Mouse (Mus musculus) hindbrain, embryonic 16.5 days (tissue): ENCODE results near the gene Figla. TPM values are rescaled to one million over a fixed set of nuclear protein-coding genes. Genes with fewer than 3 reads are reported as not detected.
"Not testable (repeated sequence)": the region's sequence is repeated elsewhere in the genome, so short reads cannot be mapped to it uniquely, and the experiment has no call there.

ENCODE experiments used
- ATAC-seq: fragments of 200-750 bp; cut with Nextera tagmentation; 2 replicates; pipeline ENCODE4 v1.8.0; 2017; ENCODE audit warnings: moderate TSS enrichment, moderate library complexity
- H3K27ac ChIP-seq: fragments of 300-500 bp; sonication (generic); 2 replicates; pipeline ENCODE4 v1.5.1; 2014; ENCODE audit warnings: low read depth, mild to moderate bottlenecking, control low read depth, low read length, moderate library complexity
- H3K27me3 ChIP-seq: fragments of 300-500 bp; sonication (generic); replicated peaks from 2 replicates; pipeline ENCODE4 v1.6.1; 2014; ENCODE audit warnings: low read length; ENCODE audit not compliant: control insufficient read depth, insufficient read depth
- H3K36me3 ChIP-seq: fragments of 300-500 bp; sonication (generic); 2 replicates; pipeline ENCODE4 v1.6.1; 2014; ENCODE audit warnings: mild to moderate bottlenecking, low read length, moderate library complexity, mixed read lengths; ENCODE audit not compliant: control insufficient read depth, insufficient read depth
- H3K4me1 ChIP-seq: fragments of 300-500 bp; sonication (generic); 2 replicates; pipeline ENCODE4 v1.6.1; 2014; ENCODE audit warnings: low read depth, low read length; ENCODE audit not compliant: control insufficient read depth, insufficient read depth
- H3K4me2 ChIP-seq: fragments of 300-500 bp; sonication (generic); 2 replicates; pipeline ENCODE4 v1.6.1; 2014; ENCODE audit warnings: mild to moderate bottlenecking, low read length, control low read depth, moderate library complexity
- H3K4me3 ChIP-seq: fragments of 300-500 bp; sonication (generic); 2 replicates; pipeline ENCODE4 v1.5.1; 2014; ENCODE audit warnings: mild to moderate bottlenecking, low read length, control low read depth, moderate library complexity
- H3K9ac ChIP-seq: fragments of 300-500 bp; sonication (generic); 2 replicates; pipeline ENCODE4 v1.6.1; 2014; ENCODE audit warnings: low read depth, mild to moderate bottlenecking, control low read depth, low read length, moderate library complexity
- H3K9me3 ChIP-seq: fragments of 300-500 bp; sonication (generic); 2 replicates; pipeline ENCODE4 v1.6.1; 2014; ENCODE audit warnings: mild to moderate bottlenecking, low read length, moderate library complexity; ENCODE audit not compliant: control insufficient read depth
- WGBS: fragments of 180-500 bp; shearing (Covaris S2); extraction: QIAGEN DNeasy Blood & Tissue Kit; methylation state at CpG from one replicate; pipeline ENCODE4 v1.1.7; 2014; 5-methylcytosine and 5-hydroxymethylcytosine counted together
- polyA plus RNA-seq: library from polyadenylated mRNA; unstranded; fragments of >200 nt; fragmentation: Nextera tagmentation; extraction: Ambion mirVana; gene quantifications from 2 replicates; pipeline ENCODE4 v1.2.1, GENCODE M21; 2015

The Figla gene
- polyA plus RNA-seq, 1 experiment from 2014 or later = not detected

DNA sequence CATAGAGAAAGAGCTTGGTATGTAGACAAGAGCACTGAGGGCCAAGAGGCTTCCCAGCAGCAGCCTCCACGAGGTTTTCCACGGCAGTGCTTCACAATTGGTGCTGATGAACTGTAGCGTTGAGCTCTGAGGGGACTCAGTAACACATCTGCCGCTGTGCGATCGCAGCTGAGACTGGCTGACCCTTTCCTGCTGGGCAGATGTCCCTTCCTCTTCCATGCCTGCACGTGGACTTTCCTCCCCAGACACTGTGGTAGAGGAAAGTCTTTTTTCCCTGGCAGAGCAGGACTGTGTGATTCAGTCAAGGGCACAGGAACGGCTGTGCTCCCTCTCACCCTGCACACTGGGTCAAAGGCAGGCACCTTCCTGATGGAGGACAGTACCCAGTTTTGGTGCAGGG, 31.6 kb upstream of the Figla start:
- Histone ChIP-seq H3K27me3 (no peaks in the 10 kb centered on the region), H3K9ac (no peak overlapping the region)
- 71% methylated on average over 8 of the region's 8 CpGs for WGBS

GRCm38 (mm10) chr6:85989570-85989969, 26.4 kb upstream of the Figla start:
- not testable (repeated sequence) for ATAC-seq, H3K9me3 ChIP-seq
- 90% methylated on average over 5 of the region's 5 CpGs for WGBS

More for the DNA sequence above, 31.6 kb upstream of the Figla start:
- Histone ChIP-seq H3K36me3 (no peaks in the 10 kb centered on the region), H3K4me2 (no peak overlapping the region), H3K9me3 (no peaks in the 10 kb centered on the region), H3K4me3 (no peak overlapping the region), H3K4me1 (no peaks in the 10 kb centered on the region), H3K27ac (no peak overlapping the region)
- ATAC-seq = no peak

GRCm38 (mm10) chr6:85990774-85991173, 25.2 kb upstream of the Figla start:
- H3K9ac ChIP-seq, H3K4me2 ChIP-seq, H3K27ac ChIP-seq, H3K36me3 ChIP-seq, H3K4me1 ChIP-seq, H3K9me3 ChIP-seq, H3K27me3 ChIP-seq, ATAC-seq, H3K4me3 ChIP-seq: not testable (repeated sequence)
- WGBS = 89% methylated on average over 5 of the region's 5 CpGs

More at GRCm38 (mm10) chr6:85989570-85989969, 26.4 kb upstream of the Figla start:
- H3K9ac ChIP-seq, H3K36me3 ChIP-seq, H3K4me2 ChIP-seq, H3K27me3 ChIP-seq, H3K4me3 ChIP-seq, H3K4me1 ChIP-seq, H3K27ac ChIP-seq: not testable (repeated sequence)

GRCm38 (mm10) chr6:86003405-86003925, 12.5 kb upstream of the Figla start:
- H3K9ac ChIP-seq = no peak overlapping the region
- no peak for ATAC-seq
- H3K27me3 ChIP-seq = no peaks in the 10 kb centered on the region
- WGBS = 74% methylated on average over 18 of the region's 18 CpGs
- H3K4me1 ChIP-seq = no peaks in the 10 kb centered on the region
- H3K4me3 ChIP-seq = no peak overlapping the region
- H3K9me3 ChIP-seq = no peaks in the 10 kb centered on the region
- H3K36me3 ChIP-seq = no peaks in the 10 kb centered on the region
- no peak overlapping the region for H3K27ac ChIP-seq
- no peak overlapping the region for H3K4me2 ChIP-seq

- Histone ChIP-seq H3K9me3 (no peaks in the 10 kb centered on the region), H3K27ac (no peak overlapping the region), H3K36me3 (no peaks in the 10 kb centered on the region), H3K9ac (peak overlapping the region; percentile 42; the same call in 1 of the 2 replicates), H3K4me2 (peak overlapping the region; percentile 60), H3K4me1 (no peaks in the 10 kb centered on the region), H3K4me3 (peak overlapping the region; percentile 26), H3K27me3 (no peaks in the 10 kb centered on the region)
- peak; percentile 96 for ATAC-seq
- WGBS = 13% methylated on average over 18 of the region's 18 CpGs
Measured at GRCm38 (mm10) chr6:86004271-86005148, 11.5 kb upstream of the Figla start.

DNA sequence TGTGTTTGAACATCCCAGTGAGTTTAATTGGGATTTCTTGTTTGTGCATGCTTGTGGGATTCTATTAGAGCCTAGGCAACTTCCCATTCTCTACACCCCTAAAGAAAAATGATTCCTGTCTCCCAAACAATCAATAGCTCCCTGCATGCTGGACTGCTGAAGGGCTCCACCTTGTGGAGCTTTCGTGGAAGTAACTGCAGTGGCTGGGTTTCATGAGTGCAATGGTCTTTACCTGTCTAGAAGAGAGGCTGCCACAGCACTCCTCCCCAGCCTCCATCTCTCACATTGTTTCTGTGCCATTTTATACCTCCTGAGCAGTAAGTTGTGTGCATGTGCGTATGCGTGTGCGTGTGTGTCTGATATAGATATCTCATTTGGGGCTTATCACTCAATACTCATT, 6.0 kb upstream of the Figla start:
- H3K27ac ChIP-seq = no peak overlapping the region
- H3K4me3 ChIP-seq = no peak overlapping the region
- H3K4me2 ChIP-seq = no peak overlapping the region
- H3K36me3 ChIP-seq = no peaks in the 10 kb centered on the region
- peak; percentile 81 for ATAC-seq
- H3K27me3 ChIP-seq = no peaks in the 10 kb centered on the region
- WGBS = 37% methylated on average over 4 of the region's 4 CpGs
- no peaks in the 10 kb centered on the region for H3K9me3 ChIP-seq
- no peaks in the 10 kb centered on the region for H3K4me1 ChIP-seq
- no peak overlapping the region for H3K9ac ChIP-seq

DNA sequence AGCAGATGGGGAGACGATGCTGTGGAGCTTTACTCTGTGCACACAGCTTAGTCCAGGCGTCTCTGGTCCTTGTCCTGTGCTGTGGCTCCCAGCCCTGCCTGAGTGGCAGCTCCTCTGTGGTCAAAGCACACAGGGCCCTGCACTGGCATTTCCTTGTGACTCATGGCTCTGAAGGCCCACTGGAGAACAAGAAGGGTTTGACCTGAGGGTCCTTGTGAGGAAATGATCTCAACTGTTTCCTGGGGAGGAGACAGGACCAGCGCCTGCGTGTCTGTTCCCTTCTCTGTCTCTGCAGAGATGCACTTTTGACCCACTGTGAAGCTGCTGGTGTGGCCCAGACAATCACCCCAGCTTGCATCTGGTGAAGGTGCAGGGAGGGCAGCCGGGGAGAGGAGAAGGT, 1.2 kb upstream of the Figla start:
- H3K9me3 ChIP-seq, ATAC-seq, H3K4me3 ChIP-seq, H3K36me3 ChIP-seq, H3K4me1 ChIP-seq, H3K27me3 ChIP-seq, H3K4me2 ChIP-seq, H3K27ac ChIP-seq, H3K9ac ChIP-seq: not testable (repeated sequence)
- 74% methylated on average over 5 of the region's 5 CpGs for WGBS

GRCm38 (mm10) chr6:86016793-86017350, 901 bp downstream of the Figla start:
- H3K36me3 ChIP-seq = no peaks in the 10 kb centered on the region
- H3K4me3 ChIP-seq = no peak overlapping the region
- H3K4me1 ChIP-seq = no peaks in the 10 kb centered on the region
- H3K9ac ChIP-seq = no peak overlapping the region
- H3K9me3 ChIP-seq = no peaks in the 10 kb centered on the region
- no peak for ATAC-seq
- no peaks in the 10 kb centered on the region for H3K27me3 ChIP-seq
- H3K4me2 ChIP-seq = no peak overlapping the region
- no peak overlapping the region for H3K27ac ChIP-seq
- 85% methylated on average over 23 of the region's 23 CpGs for WGBS

DNA sequence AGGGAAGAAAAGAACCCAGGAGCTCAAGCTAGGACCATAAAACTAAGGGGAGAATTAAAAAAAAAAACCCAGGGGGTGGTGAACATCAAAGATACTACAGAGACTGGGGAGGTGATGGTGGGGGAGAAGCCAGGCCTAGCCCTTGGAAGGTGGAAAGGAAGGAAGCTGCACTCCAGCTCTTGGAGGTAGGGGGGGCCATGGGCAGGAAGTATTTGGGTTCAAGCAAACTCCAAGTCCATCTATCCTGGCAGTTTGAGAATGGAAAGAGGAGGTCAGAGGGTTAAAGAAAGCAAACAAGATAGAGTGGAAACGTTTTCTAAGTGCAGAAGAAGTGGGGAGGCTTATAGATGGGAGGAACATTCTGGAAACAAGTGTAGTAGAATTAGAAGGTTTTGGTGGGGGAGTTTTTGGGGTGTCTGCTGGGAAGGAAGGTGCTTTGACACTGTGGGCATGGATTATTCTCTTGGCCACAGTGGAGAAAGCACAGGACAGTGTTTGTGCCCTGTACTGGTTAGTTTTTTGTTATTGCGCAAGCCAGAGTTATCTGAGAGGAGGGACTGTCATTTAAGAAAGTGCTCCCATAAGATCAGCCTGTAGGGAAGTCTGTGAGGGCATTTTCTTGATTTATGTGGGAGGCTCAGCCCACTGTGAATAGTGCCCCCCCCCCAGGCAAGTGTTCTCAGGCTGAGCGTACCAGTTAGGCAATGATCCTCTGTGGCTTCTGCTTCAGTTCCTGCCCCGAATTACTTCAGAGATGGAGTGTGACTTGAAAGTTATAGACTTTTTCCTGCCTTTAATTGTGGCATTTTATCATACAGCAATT, 3.7 kb downstream of the Figla start:
- no peak overlapping the region for H3K4me2 ChIP-seq
- no peaks in the 10 kb centered on the region for H3K9me3 ChIP-seq
- H3K4me1 ChIP-seq = no peaks in the 10 kb centered on the region
- no peak overlapping the region for H3K27ac ChIP-seq
- H3K9ac ChIP-seq = no peak overlapping the region
- no peak overlapping the region for H3K4me3 ChIP-seq
- 63% methylated on average over 4 of the region's 4 CpGs for WGBS
- H3K36me3 ChIP-seq = no peaks in the 10 kb centered on the region
- no peaks in the 10 kb centered on the region for H3K27me3 ChIP-seq
- no peak for ATAC-seq
